Mouse (Mus musculus) myocyte (in vitro differentiated cells): Measurements from ENCODE around the gene Irx5. TPM values are rescaled to one million over a fixed set of nuclear protein-coding genes. Genes with fewer than 3 reads are reported as not detected.

Source experiments
- H3K27me3 ChIP-seq: one replicate; pipeline ENCODE4 v1.6.1; 2011; ENCODE audit not compliant: control insufficient read depth, insufficient read depth, insufficient read length
- H3K36me3 ChIP-seq: one replicate; pipeline ENCODE4 v1.6.1; 2011; ENCODE audit not compliant: control insufficient read depth, insufficient read depth
- H3K4me2 ChIP-seq: one replicate; pipeline ENCODE4 v1.6.1; 2011; ENCODE audit warnings: low read depth, control low read depth
- H3K4me3 ChIP-seq: one replicate; pipeline ENCODE4 v1.5.1; 2011; ENCODE audit warnings: mild to moderate bottlenecking, control low read depth, moderate library complexity
- H3K79me2 ChIP-seq: one replicate; pipeline ENCODE4 v1.6.1; 2011; ENCODE audit not compliant: control insufficient read depth, insufficient read depth
- H3ac ChIP-seq: one replicate; pipeline ENCODE4 v1.6.1; 2011; ENCODE audit not compliant: control insufficient read depth, insufficient read length
- CEBPB ChIP-seq: IDR thresholded peaks from 2 replicates; pipeline ENCODE4 v1.6.1; 2011; ENCODE audit warnings: mild to moderate bottlenecking, moderate library complexity; ENCODE audit not compliant: poor library complexity, insufficient read depth, severe bottlenecking
- E2F4 ChIP-seq: IDR thresholded peaks from one replicate; pipeline ENCODE4 v1.6.1; 2011; ENCODE audit warnings: mild to moderate bottlenecking, control low read depth, moderate library complexity; ENCODE audit not compliant: insufficient read depth
- MAX ChIP-seq: IDR thresholded peaks from one replicate; pipeline ENCODE4 v1.6.1; 2011; ENCODE audit warnings: low read depth, mild to moderate bottlenecking, control low read depth
- MYOD1 ChIP-seq, 3 experiments: IDR thresholded peaks; one replicate each; pipeline ENCODE4 v1.6.1; 2011; ENCODE audit warnings: control low read depth in 2 of 3, low read depth in 2 of 3, mild to moderate bottlenecking in 2 of 3, moderate library complexity in 1 of 3; ENCODE audit not compliant: insufficient read length in 2 of 3, control insufficient read depth in 1 of 3
- MYOG ChIP-seq, 3 experiments: IDR thresholded peaks; one replicate each; pipeline ENCODE4 v1.6.1; 2011; ENCODE audit warnings: control low read depth in 2 of 3, low read depth in 2 of 3, mild to moderate bottlenecking in 2 of 3; ENCODE audit not compliant: insufficient read length in 2 of 3, control insufficient read depth in 1 of 3, insufficient read depth in 1 of 3
- POLR2A ChIP-seq: IDR thresholded peaks from one replicate; pipeline ENCODE4 v1.6.1; 2011; ENCODE audit warnings: low read depth, mild to moderate bottlenecking, control low read depth, moderate library complexity; ENCODE audit not compliant: insufficient read length
- POLR2AphosphoS2 ChIP-seq: IDR thresholded peaks from one replicate; pipeline ENCODE4 v1.6.1; 2011; ENCODE audit warnings: low read depth, control low read depth; ENCODE audit not compliant: insufficient read length
- REST ChIP-seq: IDR thresholded peaks from one replicate; pipeline ENCODE4 v1.6.1; 2011; ENCODE audit warnings: mild to moderate bottlenecking, control low read depth, moderate library complexity; ENCODE audit not compliant: insufficient read depth, insufficient read length
- SRF ChIP-seq: IDR thresholded peaks from one replicate; pipeline ENCODE4 v1.6.1; 2011; ENCODE audit warnings: low read depth; ENCODE audit not compliant: control insufficient read depth, insufficient read length
- TCF12 ChIP-seq: IDR thresholded peaks from one replicate; pipeline ENCODE4 v1.6.1; 2011; ENCODE audit warnings: mild to moderate bottlenecking, control low read depth; ENCODE audit not compliant: poor library complexity, insufficient read depth, severe bottlenecking
- TCF3 ChIP-seq: IDR thresholded peaks from one replicate; pipeline ENCODE4 v1.6.1; 2011; ENCODE audit warnings: low read depth, control low read depth; ENCODE audit not compliant: insufficient read length
- USF1 ChIP-seq: IDR thresholded peaks from one replicate; pipeline ENCODE4 v1.6.1; 2011; ENCODE audit warnings: low read depth, mild to moderate bottlenecking, control low read depth, moderate library complexity
- polyA plus RNA-seq: library from polyadenylated mRNA; unstranded; fragments of >200 nt; fragmentation: generic; extraction: Trizol; gene quantifications from one replicate; pipeline ENCODE4 v1.2.1, GENCODE M21; 2012; ENCODE audit warnings: missing spikeins

Gene Irx5
- polyA plus RNA-seq, 1 experiment, result 8.2 TPM

DNA sequence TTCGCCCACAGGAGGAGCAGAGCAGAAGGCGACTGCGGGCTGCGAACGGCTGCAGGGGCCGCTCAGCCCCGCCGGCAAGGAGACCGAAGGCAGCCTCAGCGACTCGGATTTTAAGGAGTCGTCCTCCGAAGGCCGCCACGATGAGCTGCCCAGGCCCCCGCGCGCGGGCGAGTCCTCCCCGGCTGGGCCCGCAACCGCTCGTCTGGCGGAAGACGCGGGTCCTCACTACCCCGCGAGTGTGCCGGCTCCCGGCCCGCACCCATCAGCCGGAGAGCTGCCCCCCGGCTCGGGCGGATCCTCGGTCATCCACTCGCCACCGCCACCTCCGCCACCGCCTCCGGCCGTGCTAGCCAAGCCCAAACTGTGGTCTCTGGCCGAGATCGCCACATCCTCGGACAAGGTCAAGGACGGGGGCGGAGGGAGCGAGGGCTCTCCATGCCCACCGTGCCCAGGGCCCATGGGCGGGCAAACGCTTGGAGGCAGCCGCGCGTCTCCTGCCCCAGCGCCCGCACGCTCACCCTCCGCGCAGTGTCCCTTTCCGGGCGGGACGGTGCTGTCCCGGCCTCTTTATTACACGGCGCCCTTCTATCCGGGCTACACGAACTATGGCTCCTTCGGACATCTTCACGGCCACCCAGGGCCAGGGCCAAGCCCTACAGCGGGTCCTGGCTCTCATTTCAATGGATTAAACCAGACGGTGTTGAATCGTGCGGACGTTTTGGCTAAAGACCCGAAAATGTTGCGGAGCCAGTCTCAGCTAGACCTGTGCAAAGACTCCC, 2.8 kb downstream of the Irx5 start:
- peaks cover 6% of the 10 kb centered on the region for H3K36me3 ChIP-seq
- no peaks in the 10 kb centered on the region for H3K27me3 ChIP-seq
- peak overlapping the region; percentile 39 for H3ac ChIP-seq
- H3K4me3 ChIP-seq, result peak overlapping the region; percentile 95
- TF ChIP-seq E2F4 (no peak), POLR2A (peak; percentile 27)
- H3K4me2 ChIP-seq, result peak overlapping the region; percentile 78
- H3K79me2 ChIP-seq, result peaks cover 12% of the 10 kb centered on the region

DNA sequence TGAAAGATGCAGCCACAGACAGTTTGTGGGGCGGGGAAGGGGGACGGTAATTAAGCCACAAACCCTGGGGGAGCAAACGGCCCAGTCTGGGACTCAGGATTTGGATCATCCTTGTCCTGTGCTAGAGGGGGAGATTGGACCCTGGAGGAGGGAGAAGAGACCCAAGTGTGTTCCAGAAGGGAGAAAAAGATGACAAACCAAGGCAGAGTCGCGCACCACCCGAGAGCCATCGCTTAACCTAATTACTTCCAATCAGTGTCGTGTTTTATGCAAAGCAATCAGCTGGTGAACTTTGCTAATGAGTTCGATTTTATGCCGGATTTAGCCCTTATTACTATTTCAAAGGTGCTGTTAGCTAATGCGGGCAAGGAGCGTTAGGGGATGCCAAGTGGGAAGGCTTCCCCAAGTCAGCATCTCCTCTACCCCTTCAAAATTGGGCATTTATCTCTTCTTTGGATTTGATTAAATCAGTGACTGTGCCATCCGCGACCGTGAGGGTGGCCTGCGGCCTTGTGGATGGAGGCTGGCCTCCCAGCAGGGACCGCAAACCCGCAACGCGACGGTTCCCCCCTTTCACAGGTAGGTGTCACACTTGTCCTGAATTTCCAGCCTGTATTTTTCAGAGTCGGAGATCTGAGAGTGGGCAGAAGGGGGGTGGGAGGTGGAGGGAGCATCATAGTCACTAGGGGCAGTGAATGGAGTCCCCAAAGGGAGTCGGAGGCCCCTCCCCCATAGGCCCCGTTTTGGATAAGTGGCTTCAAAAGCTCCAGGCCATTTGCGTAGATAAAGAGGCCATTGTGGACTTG, 4.3 kb downstream of the Irx5 start:
- peaks cover 6% of the 10 kb centered on the region for H3K36me3 ChIP-seq
- no peaks in the 10 kb centered on the region for H3K27me3 ChIP-seq
- H3ac ChIP-seq, result no peak overlapping the region

DNA sequence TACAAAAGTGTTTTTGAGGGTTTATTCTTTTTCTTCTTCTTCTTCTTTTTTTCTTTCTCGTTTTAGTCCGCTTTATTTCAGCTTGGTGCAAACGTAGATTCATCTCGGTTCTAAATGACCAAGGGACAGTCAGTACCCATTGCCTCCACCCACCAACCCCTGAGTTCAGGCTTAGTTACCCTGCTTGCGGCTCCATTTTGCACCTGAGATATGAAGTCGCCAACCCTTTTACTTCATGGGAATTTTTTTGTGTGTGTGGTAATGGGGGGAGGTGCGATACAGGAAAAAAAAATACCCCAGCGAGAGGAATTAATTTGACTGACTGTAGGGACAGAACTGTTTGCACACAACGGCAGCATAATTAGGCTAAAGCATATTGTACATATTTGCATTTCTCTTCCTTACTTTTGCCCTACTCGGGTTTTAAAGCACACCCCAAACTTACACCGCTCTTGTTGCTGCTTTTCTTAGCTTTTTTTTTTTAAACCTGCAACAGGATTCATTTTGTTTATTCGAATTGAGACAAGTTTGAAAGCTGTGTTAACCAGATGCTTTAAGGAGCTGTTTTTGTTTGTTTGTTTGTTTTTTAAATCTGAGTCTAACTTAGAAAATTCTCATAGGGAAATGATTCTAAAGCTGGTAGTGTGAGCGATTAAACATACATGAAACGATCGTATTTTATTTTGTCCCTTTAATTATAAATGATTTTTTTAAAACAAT, 5.1 kb downstream of the Irx5 start:
- TF ChIP-seq MAX (no peak), TCF12 (no peak), MYOD1 (IDR thresholded peaks at IDR 0.05; ENCODE audit: control insufficient read depth in 1 of 3, insufficient read length in 2 of 3, low read depth in 2 of 3) (no peak), POLR2AphosphoS2 (no peak), TCF3 (no peak), USF1 (no peak), REST (no peak), MYOG (IDR thresholded peaks at IDR 0.05; ENCODE audit: control insufficient read depth in 1 of 3, insufficient read depth in 1 of 3, insufficient read length in 2 of 3, low read depth in 2 of 3) (no peak), SRF (no peak), POLR2A (no peak), CEBPB (no peak), E2F4 (no peak)
- Histone ChIP-seq H3K4me2 (no peak overlapping the region), H3K36me3 (peaks cover 6% of the 10 kb centered on the region), H3K4me3 (no peak overlapping the region), H3K27me3 (no peaks in the 10 kb centered on the region), H3K79me2 (peaks cover 11% of the 10 kb centered on the region), H3ac (no peak overlapping the region)

More for the DNA sequence above, 4.3 kb downstream of the Irx5 start:
- Histone ChIP-seq H3K79me2 (peaks cover 11% of the 10 kb centered on the region), H3K4me2 (no peak overlapping the region), H3K4me3 (no peak overlapping the region)
- no peak for TF ChIP-seq POLR2AphosphoS2
- no peak for TF ChIP-seq MAX
- TF ChIP-seq CEBPB, result no peak
- TF ChIP-seq REST, result no peak
- no peak for TF ChIP-seq POLR2A
- no peak for TF ChIP-seq SRF
- TF ChIP-seq TCF12, result no peak
- no peak for TF ChIP-seq USF1
- no peak for TF ChIP-seq E2F4
- TF ChIP-seq TCF3, result no peak

DNA sequence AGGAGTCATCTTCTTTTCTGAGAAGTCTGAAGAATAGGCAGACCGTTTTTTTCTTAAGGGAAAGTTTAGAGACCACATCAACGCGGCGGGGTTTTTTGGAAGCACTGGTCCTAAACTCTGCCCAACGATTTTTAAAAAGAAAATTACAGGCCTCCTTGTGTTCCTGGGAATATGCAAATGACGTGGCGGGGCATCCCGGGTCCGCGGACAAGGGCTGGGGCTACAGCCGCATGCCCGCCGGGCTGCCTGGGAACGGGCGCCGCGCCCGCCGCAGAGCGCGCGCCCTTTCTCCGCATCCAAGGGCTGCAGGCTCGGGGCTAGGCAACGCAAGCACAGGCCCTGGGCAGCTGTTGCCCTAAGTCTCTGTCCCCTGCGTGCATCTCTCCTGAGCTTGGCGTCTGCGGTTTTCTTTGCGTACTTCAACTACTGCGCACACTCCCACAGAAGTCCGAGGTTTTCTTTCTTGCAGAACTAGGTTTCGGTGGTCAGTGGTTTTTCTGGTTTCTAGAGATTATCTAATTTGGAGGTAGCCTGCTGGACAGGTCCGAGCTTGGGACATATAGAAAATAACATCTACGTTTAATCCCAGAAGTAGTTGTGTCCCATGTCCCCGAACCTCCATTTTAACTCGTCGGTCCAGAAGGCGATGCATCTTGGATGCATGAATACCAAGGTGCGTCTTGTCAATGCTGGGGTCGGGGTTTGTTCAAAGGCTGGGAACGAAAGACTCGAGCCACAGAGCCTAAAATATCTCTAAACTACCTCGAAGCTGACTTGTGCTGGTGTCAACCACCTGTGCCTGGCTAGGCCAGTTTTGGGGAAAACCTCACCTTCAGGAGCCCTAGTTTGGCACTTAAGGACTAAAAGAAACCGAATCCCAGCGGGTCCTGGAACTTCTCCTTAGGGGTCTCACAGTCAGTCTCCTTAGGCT, 6.1 kb downstream of the Irx5 start:
- H3K79me2 ChIP-seq, result peaks cover 11% of the 10 kb centered on the region
- no peaks in the 10 kb centered on the region for H3K27me3 ChIP-seq
- H3K36me3 ChIP-seq, result peaks cover 6% of the 10 kb centered on the region
- no peak overlapping the region for H3ac ChIP-seq
- TF ChIP-seq POLR2A, result no peak
- no peak for TF ChIP-seq E2F4
- TF ChIP-seq MAX, result no peak
- no peak for TF ChIP-seq REST
- no peak for TF ChIP-seq CEBPB
- no peak for TF ChIP-seq POLR2AphosphoS2
- no peak for TF ChIP-seq SRF
- H3K4me3 ChIP-seq, result no peak overlapping the region
- H3K4me2 ChIP-seq, result no peak overlapping the region
